Mouse (Mus musculus) C2C12 (cell line): ENCODE results near the gene Rab31.

ENCODE experiments used
- CEBPB ChIP-seq: IDR thresholded peaks from one replicate; pipeline ENCODE4 v1.6.1; 2011; ENCODE audit warnings: low read depth, mild to moderate bottlenecking, control low read depth, moderate library complexity
- CTCF ChIP-seq: IDR thresholded peaks from one replicate; pipeline ENCODE4 v1.5.1; 2011; ENCODE audit not compliant: control insufficient read depth, insufficient read depth, insufficient read length
- MAX ChIP-seq: IDR thresholded peaks from one replicate; pipeline ENCODE4 v1.6.1; 2011; ENCODE audit warnings: mild to moderate bottlenecking, control low read depth
- MYOD1 ChIP-seq: IDR thresholded peaks from one replicate; pipeline ENCODE4 v1.6.1; 2011; ENCODE audit warnings: low read depth; ENCODE audit not compliant: control insufficient read depth, insufficient read length
- MYOG ChIP-seq: IDR thresholded peaks from one replicate; pipeline ENCODE4 v1.6.1; 2011; ENCODE audit not compliant: control insufficient read depth, insufficient read length; ENCODE audit errors: extremely low read depth
- USF1 ChIP-seq: IDR thresholded peaks from one replicate; pipeline ENCODE4 v1.6.1; 2011; ENCODE audit warnings: low read depth, mild to moderate bottlenecking, control low read depth, moderate library complexity

DNA sequence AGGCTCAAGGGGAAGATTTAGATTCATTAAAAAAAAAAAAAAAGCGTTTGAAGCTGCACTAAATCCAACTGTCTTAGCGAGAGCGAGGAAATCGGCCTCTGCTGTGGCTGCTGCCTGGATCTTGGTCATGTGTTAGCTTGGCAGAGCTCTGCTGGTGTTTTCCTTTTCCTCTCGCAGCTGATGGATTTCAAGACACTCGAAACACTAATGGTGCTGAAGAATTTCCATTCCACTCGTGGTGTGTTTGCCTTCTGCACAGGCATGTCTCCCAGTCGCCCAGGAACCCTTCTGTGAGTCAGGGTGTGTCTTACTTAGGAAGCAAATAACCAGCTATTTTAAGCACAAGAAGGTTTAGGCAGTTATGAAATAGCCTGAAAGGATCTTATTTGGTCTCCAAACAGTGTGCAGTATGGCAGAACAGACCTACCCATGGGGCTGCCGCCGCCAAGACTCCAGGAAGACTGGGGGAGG is 129.5 kb downstream of the Rab31 start:
- TF ChIP-seq MYOG = no peak
- TF ChIP-seq CTCF = no peak
- no peak for TF ChIP-seq USF1
- no peak for TF ChIP-seq MAX
- TF ChIP-seq CEBPB = no peak
- TF ChIP-seq MYOD1 = no peak
